Comparison of ENCODE assay signal across 10 mouse cellular contexts in genomic region chr7:16012576-16013263, GRCm38 (mm10). TPM values are rescaled to one million over a fixed set of nuclear protein-coding genes. Genes with fewer than 3 reads are reported as not detected.
A peak's percentile ranks its signal among the peaks of the same experiment; 100 is the strongest.
DNase-seq lines count a peak whose midpoint lies in the region; TF ChIP-seq lines count a peak whose summit lies in the region.
"Had no signal": no experiment of that assay in that cellular context is flagged by ENCODE, and none has a peak within 500 bp of the region (broad histone marks: within the 10 kb centered on the region; RNA-seq: fewer than 3 reads in every experiment).

No protein-coding gene starts in this region.

- TF ChIP-seq EP300 in heart, adult 2 months (IDR thresholded peaks at IDR 0.05; ENCODE audit: insufficient read depth, low read depth, low read length): no peak

- TF ChIP-seq CTCF in heart, adult 2 months (IDR thresholded peaks at IDR 0.05): peak; percentile 84
- TF ChIP-seq CTCF in bone marrow, adult 2 months (IDR thresholded peaks at IDR 0.05; ENCODE audit: control insufficient read depth, insufficient read depth, low read length): peak; percentile 42
- TF ChIP-seq CTCF in small intestine, adult 2 months (IDR thresholded peaks at IDR 0.05; ENCODE audit: extremely low read depth, insufficient read length, insufficient replicate concordance, low read depth, low read length): peak; percentile 77; the same call in 1 of the 2 replicates

- H3K27ac ChIP-seq in heart, adult 2 months: peak overlapping the region; percentile 27
- no peak overlapping the region for H3K27ac ChIP-seq in bone marrow, adult 2 months (ENCODE audit: control insufficient read depth, insufficient read depth, low read depth, low read length, poor library complexity)
- H3K27ac ChIP-seq in small intestine, adult 2 months (ENCODE audit: insufficient read depth, low read depth, low read length): peak overlapping the region; percentile 94
- H3K27ac ChIP-seq: hindbrain, embryonic 15.5 days; neural tube, embryonic 13.5 days had no signal

- WGBS in heart, adult 2 months: 54% methylated on average over 11 of the region's 11 CpGs
- WGBS in bone marrow, adult 2 months: 61% methylated on average over 11 of the region's 11 CpGs
- WGBS in small intestine, adult 2 months: 60% methylated on average over 11 of the region's 11 CpGs

- intact Hi-C loops in heart, adult 2 months (cut with DNase I): no loop called here
- intact Hi-C loops in heart, postnatal 25 days (cut with DNase I): no loop called here

- DNase-seq in heart, adult 2 months: peak; percentile 40 to 65
- no peak for DNase-seq in heart, postnatal 25 days (ENCODE audit: low spot score)
- peak; percentile 35 to 56 for DNase-seq in CD8-positive naive resting alpha-beta T cell, adult 2 months (ENCODE audit: low read depth in 2 of 2, low spot score in 2 of 2)
- DNase-seq in kidney, postnatal 10 days: peak; percentile 60
- DNase-seq in ovary, postnatal 36 days (ENCODE audit: low spot score): no peak
- no peak for DNase-seq in gastrocnemius, postnatal 25 days

- no peaks in the 10 kb centered on the region; the same call in none of the 2 replicates for H3K36me3 ChIP-seq in heart, adult 2 months (ENCODE audit: control insufficient read depth, insufficient read depth, low read length)
- no peaks in the 10 kb centered on the region for H3K36me3 ChIP-seq in small intestine, adult 2 months (ENCODE audit: control insufficient read depth, insufficient read depth, low read length)
- H3K36me3 ChIP-seq: hindbrain, embryonic 15.5 days had no signal

- no peak for TF ChIP-seq POLR2A in heart, adult 2 months (IDR thresholded peaks at IDR 0.05; ENCODE audit: insufficient read depth, low read depth, low read length)
- no peak for TF ChIP-seq POLR2A in bone marrow, adult 2 months (IDR thresholded peaks at IDR 0.05; ENCODE audit: borderline replicate concordance, control insufficient read depth, low read depth, low read length)
- TF ChIP-seq POLR2A in small intestine, adult 2 months (IDR thresholded peaks at IDR 0.05; ENCODE audit: low read depth, low read length): no peak

- H3K4me1 ChIP-seq in heart, adult 2 months (ENCODE audit: control insufficient read depth, insufficient read depth, low read length): peaks cover 28% of the 10 kb centered on the region
- peaks cover 18% of the 10 kb centered on the region for H3K4me1 ChIP-seq in bone marrow, adult 2 months (ENCODE audit: control insufficient read depth, insufficient read depth, low read length)
- H3K4me1 ChIP-seq in small intestine, adult 2 months (ENCODE audit: control insufficient read depth, insufficient read depth, insufficient read length, low read length): peaks cover 38% of the 10 kb centered on the region

- H3K27me3 ChIP-seq in heart, adult 2 months (ENCODE audit: control insufficient read depth, insufficient read depth, low read length): no peaks in the 10 kb centered on the region
- H3K27me3 ChIP-seq in small intestine, adult 2 months (ENCODE audit: control insufficient read depth, insufficient read depth, low read length): no peaks in the 10 kb centered on the region
- H3K27me3 ChIP-seq: hindbrain, embryonic 15.5 days; neural tube, embryonic 13.5 days had no signal

- peaks cover 7% of the 10 kb centered on the region for H3K79me2 ChIP-seq in heart, adult 2 months (replicated peaks; ENCODE audit: control insufficient read depth, insufficient read depth, low read length)

- no peak overlapping the region for H3K9ac ChIP-seq in heart, adult 2 months (ENCODE audit: low read depth, low read length)
- H3K9ac ChIP-seq: hindbrain, embryonic 15.5 days; neural tube, embryonic 13.5 days had no signal

- no peak overlapping the region for H3K4me3 ChIP-seq in heart, adult 2 months
- H3K4me3 ChIP-seq in bone marrow, adult 2 months (replicated peaks; ENCODE audit: control insufficient read depth, low read depth, low read length): no peak overlapping the region
- peak overlapping the region; percentile 35 for H3K4me3 ChIP-seq in small intestine, adult 2 months (ENCODE audit: low read depth, low read length)
- H3K4me3 ChIP-seq: hindbrain, embryonic 15.5 days; neural tube, embryonic 13.5 days had no signal

RNA-seq across cellular contexts. Expression of gene Bicra, which starts 35.0 kb away (rescaled TPM):
- total RNA-seq in heart, adult 2 months (2021): 1 to 10 TPM; 5.8 to 7.5 TPM
- polyA plus RNA-seq in heart, adult 2 months (2012; rRNA removed): 5.9 and 8.4 TPM in 2 replicates
- 1 to 10 TPM; 7.1 to 8.3 TPM for total RNA-seq in heart, postnatal 25 days (2021)
- 16.7 and 27.9 TPM in 2 replicates for polyA plus RNA-seq in bone marrow, adult 2 months (2011; ENCODE audit: insufficient read depth, insufficient read length, low replicate concordance, missing spikeins)
- 18.7 and 31.0 TPM in 2 replicates for polyA plus RNA-seq in small intestine, adult 2 months (2012; rRNA removed)
- total RNA-seq in gastrocnemius, postnatal 25 days (2021): 1 to 10 TPM; 5.1 to 6.1 TPM

RNA-seq across cellular contexts. Expression of gene Ehd2, which starts 45.4 kb away (rescaled TPM):
- total RNA-seq in heart, adult 2 months (2021): 10 to 100 TPM; 76.8 to 91.3 TPM
- 81.9 and 100 TPM in 2 replicates for polyA plus RNA-seq in heart, adult 2 months (2012; rRNA removed)
- 100 to 1,000 TPM; 112 to 129 TPM for total RNA-seq in heart, postnatal 25 days (2021)
- polyA plus RNA-seq in bone marrow, adult 2 months (2011; ENCODE audit: insufficient read depth, insufficient read length, low replicate concordance, missing spikeins): 4.9 and 7.8 TPM in 2 replicates
- 11.9 and 14.5 TPM in 2 replicates for polyA plus RNA-seq in small intestine, adult 2 months (2012; rRNA removed)
- total RNA-seq in gastrocnemius, postnatal 25 days (2021): 10 to 100 TPM; 44.5 to 66.1 TPM

RNA-seq across cellular contexts. Expression of gene Zfp541, which starts 48.9 kb away (rescaled TPM):
- total RNA-seq in heart, adult 2 months (2021): not detected
- 0.02 and 0.03 TPM in 2 replicates for polyA plus RNA-seq in heart, adult 2 months (2012; rRNA removed)
- total RNA-seq in heart, postnatal 25 days (2021): not detected
- polyA plus RNA-seq in bone marrow, adult 2 months (2011; ENCODE audit: insufficient read depth, insufficient read length, low replicate concordance, missing spikeins): not detected in 2 replicates
- polyA plus RNA-seq in small intestine, adult 2 months (2012; rRNA removed): not detected in 2 replicates
- not detected for total RNA-seq in gastrocnemius, postnatal 25 days (2021)

Comparison
In these comparisons a context has a peak if more than half of its experiments do, and no peak if none do; other contexts are left out.
1. DNase-seq: peak in heart, adult 2 months (2 of 2), CD8-positive naive resting alpha-beta T cell, adult 2 months (2 of 2) and kidney, postnatal 10 days (single experiment); none in heart, postnatal 25 days (single experiment), ovary, postnatal 36 days (single experiment) and gastrocnemius, postnatal 25 days (single experiment).
2. Peak in every context shown above with its lines, with median percentiles within 50 percentile points of each other: CTCF ChIP-seq.